Mouse (Mus musculus) kidney, embryonic 14.5 days (tissue): ENCODE measurements around the gene Tbx18. TPM values are rescaled to one million over a fixed set of nuclear protein-coding genes. Genes with fewer than 3 reads are reported as not detected.

Source experiments
- ATAC-seq: fragments of 200-750 bp; cut with Nextera tagmentation; 2 replicates; pipeline ENCODE4 v1.8.0; 2017; ENCODE audit warnings: moderate number of reproducible peaks, mild to moderate bottlenecking, moderate TSS enrichment, moderate library complexity; ENCODE audit not compliant: low FRiP score, low TSS enrichment
- H3K27ac ChIP-seq: fragments of 300-500 bp; sonication (generic); 2 replicates; pipeline ENCODE4 v1.5.1; 2014; ENCODE audit warnings: low read depth, mild to moderate bottlenecking, low read length, moderate library complexity, mixed read lengths
- H3K27me3 ChIP-seq: fragments of 300-500 bp; sonication (generic); 2 replicates; pipeline ENCODE4 v1.6.1; 2014; ENCODE audit warnings: mild to moderate bottlenecking, low read length; ENCODE audit not compliant: control insufficient read depth, insufficient read depth
- H3K36me3 ChIP-seq: fragments of 300-500 bp; sonication (generic); 2 replicates; pipeline ENCODE4 v1.6.1; 2014; ENCODE audit warnings: low read length, mixed read lengths; ENCODE audit not compliant: control insufficient read depth, insufficient read depth
- H3K4me1 ChIP-seq: fragments of 300-500 bp; sonication (generic); 2 replicates; pipeline ENCODE4 v1.6.1; 2014; ENCODE audit warnings: low read length, mixed read lengths; ENCODE audit not compliant: control insufficient read depth, insufficient read depth
- H3K4me2 ChIP-seq: fragments of 300-500 bp; sonication (generic); replicated peaks from 2 replicates; pipeline ENCODE4 v1.6.1; 2014; ENCODE audit warnings: low read depth, mild to moderate bottlenecking, low read length
- H3K4me3 ChIP-seq: fragments of 300-500 bp; sonication (generic); 2 replicates; pipeline ENCODE4 v1.5.1; 2014; ENCODE audit warnings: mild to moderate bottlenecking, low read length
- H3K9ac ChIP-seq: fragments of 300-500 bp; sonication (generic); 2 replicates; pipeline ENCODE4 v1.6.1; 2014; ENCODE audit warnings: low read depth, mild to moderate bottlenecking, low read length, moderate library complexity
- H3K9me3 ChIP-seq: fragments of 300-500 bp; sonication (generic); 2 replicates; pipeline ENCODE4 v1.6.1; 2016; ENCODE audit warnings: low read length; ENCODE audit not compliant: control insufficient read depth
- WGBS: fragments of 180-500 bp; shearing (Covaris S2); extraction: QIAGEN DNeasy Blood & Tissue Kit; methylation state at CpG from one replicate; pipeline ENCODE4 v1.1.7; 2014; 5-methylcytosine and 5-hydroxymethylcytosine counted together
- polyA plus RNA-seq: library from polyadenylated mRNA; unstranded; fragments of >200 nt; fragmentation: Nextera tagmentation; extraction: Ambion mirVana; gene quantifications from 2 replicates; pipeline ENCODE4 v1.2.1, GENCODE M21; 2014

Gene Tbx18
- polyA plus RNA-seq, 1 experiment from 2014 or later, result 3.1 TPM

DNA sequence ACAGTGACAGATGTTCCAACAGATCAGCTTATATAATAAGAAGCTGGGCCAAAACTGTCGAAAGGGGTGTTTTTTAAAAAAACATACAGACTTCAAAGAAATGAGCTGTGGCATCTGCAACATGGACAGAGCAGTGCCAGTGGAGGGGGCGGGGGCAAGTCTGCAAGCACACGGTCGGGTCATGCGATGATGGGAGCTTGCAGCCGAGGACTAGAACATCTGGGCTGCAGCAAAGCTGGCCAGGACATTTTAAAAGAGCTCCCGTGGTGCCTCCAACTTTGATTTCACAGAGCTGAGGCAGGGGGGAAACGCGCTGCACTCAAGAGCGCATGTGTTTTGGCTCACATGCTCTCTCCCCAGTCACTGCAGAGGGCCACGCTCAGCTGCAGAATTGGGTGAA, 48.8 kb downstream of the Tbx18 start:
- Histone ChIP-seq H3K27ac (no peak overlapping the region), H3K4me2 (0 out of 2 replicates have a peak overlapping the region, but pooled peaks have one; percentile 15), H3K36me3 (no peaks in the 10 kb centered on the region), H3K9me3 (no peaks in the 10 kb centered on the region), H3K9ac (no peak overlapping the region), H3K4me3 (no peak overlapping the region), H3K27me3 (no peaks in the 10 kb centered on the region), H3K4me1 (0 out of 2 replicates have a peak, but pooled peaks cover 6% of the 10 kb centered on the region)
- ATAC-seq, result peak; percentile 72
- 48% methylated on average over 11 of the region's 11 CpGs for WGBS
